Mouse (Mus musculus) forebrain, embryonic 14.5 days (tissue): ENCODE results near the gene Gm20388. TPM values are rescaled to one million over a fixed set of nuclear protein-coding genes. Genes with fewer than 3 reads are reported as not detected.
A peak's percentile ranks its signal among the peaks of the same experiment; 100 is the strongest.

ENCODE experiments used
- ATAC-seq: fragments of 200-750 bp; cut with Nextera tagmentation; 2 replicates; pipeline ENCODE4 v1.8.0; 2017; ENCODE audit warnings: mild to moderate bottlenecking, moderate library complexity
- DNase-seq: peaks from one replicate; pipeline ENCODE4 v3.0.0-alpha.2; 2015; ENCODE audit warnings: low spot score
- H3K27ac ChIP-seq: fragments of 300-500 bp; sonication (generic); 2 replicates; pipeline ENCODE4 v1.5.1; 2014; ENCODE audit warnings: low read depth, mild to moderate bottlenecking, control low read depth, low read length, moderate library complexity
- H3K27me3 ChIP-seq: fragments of 300-500 bp; sonication (generic); replicated peaks from 2 replicates; pipeline ENCODE4 v1.6.1; 2014; ENCODE audit warnings: low read length, control low read depth, mixed read lengths; ENCODE audit not compliant: control insufficient read depth, insufficient read depth
- H3K36me3 ChIP-seq: fragments of 300-500 bp; sonication (generic); 2 replicates; pipeline ENCODE4 v1.6.1; 2014; ENCODE audit warnings: low read length, control low read depth; ENCODE audit not compliant: control insufficient read depth, insufficient read depth
- H3K4me1 ChIP-seq: fragments of 300-500 bp; sonication (generic); 2 replicates; pipeline ENCODE4 v1.6.1; 2014; ENCODE audit warnings: antibody characterized with exemption, low read length, control low read depth; ENCODE audit not compliant: control insufficient read depth, insufficient read depth
- H3K4me2 ChIP-seq: fragments of 300-500 bp; sonication (generic); 2 replicates; pipeline ENCODE4 v1.6.1; 2014; ENCODE audit warnings: mild to moderate bottlenecking, control low read depth, low read length
- H3K4me3 ChIP-seq: fragments of 300-500 bp; sonication (generic); 2 replicates; pipeline ENCODE4 v1.5.1; 2014; ENCODE audit warnings: low read depth, low read length, control low read depth
- H3K9ac ChIP-seq: fragments of 300-500 bp; sonication (generic); 2 replicates; pipeline ENCODE4 v1.6.1; 2014; ENCODE audit warnings: mild to moderate bottlenecking, low read length, control low read depth, moderate library complexity
- H3K9me3 ChIP-seq: fragments of 300-500 bp; sonication (generic); replicated peaks from 2 replicates; pipeline ENCODE4 v1.6.1; 2016; ENCODE audit warnings: low read length, control low read depth, mixed read lengths; ENCODE audit not compliant: control insufficient read depth
- WGBS: fragments of 180-500 bp; shearing (Covaris S2); extraction: QIAGEN DNeasy Blood & Tissue Kit; methylation state at CpG from one replicate; pipeline ENCODE4 v1.1.7; 2014; 5-methylcytosine and 5-hydroxymethylcytosine counted together
- polyA plus RNA-seq: library from polyadenylated mRNA; unstranded; fragments of >200 nt; fragmentation: Nextera tagmentation; extraction: Ambion mirVana; gene quantifications from 2 replicates; pipeline ENCODE4 v1.2.1, GENCODE M21; 2014

Gene Gm20388
- polyA plus RNA-seq, 1 experiment from 2014 or later: 7.4 TPM

DNA sequence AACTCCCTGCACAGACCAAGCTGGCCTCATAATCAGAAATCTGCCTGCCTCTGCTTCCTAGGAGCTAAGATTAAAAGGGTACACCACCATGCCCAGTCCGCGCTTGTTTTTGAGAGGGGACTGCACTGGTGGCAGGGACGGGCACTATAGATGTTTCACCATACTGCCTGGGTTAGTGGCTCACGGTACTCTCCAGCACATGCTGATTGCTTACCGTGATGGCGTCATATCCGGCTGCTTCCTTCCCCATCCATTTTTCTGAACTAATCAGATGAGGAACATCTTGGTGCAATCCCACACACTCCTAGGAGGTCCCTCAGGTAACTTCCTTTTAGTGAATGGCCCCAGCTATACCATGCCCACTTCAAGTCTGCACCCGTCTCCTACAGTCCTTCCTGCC is 134.3 kb downstream of the Gm20388 start:
- WGBS: 85% methylated on average over 8 of the region's 8 CpGs
- no peaks in the 10 kb centered on the region for H3K9me3 ChIP-seq
- H3K9ac ChIP-seq: no peak overlapping the region
- no peaks in the 10 kb centered on the region for H3K4me1 ChIP-seq
- H3K36me3 ChIP-seq: no peaks in the 10 kb centered on the region
- no peak overlapping the region for H3K4me3 ChIP-seq
- no peaks in the 10 kb centered on the region for H3K27me3 ChIP-seq
- H3K4me2 ChIP-seq: no peak overlapping the region
- DNase-seq (no peak), ATAC-seq (no peak)
- no peak overlapping the region for H3K27ac ChIP-seq

- no peak for DNase-seq
- Histone ChIP-seq H3K4me1 (no peaks in the 10 kb centered on the region), H3K9me3 (no peaks in the 10 kb centered on the region), H3K27me3 (no peaks in the 10 kb centered on the region), H3K4me2 (no peak overlapping the region), H3K9ac (no peak overlapping the region), H3K4me3 (no peak overlapping the region), H3K36me3 (no peaks in the 10 kb centered on the region), H3K27ac (no peak overlapping the region)
- 58% methylated on average over 5 of the region's 5 CpGs for WGBS
- ATAC-seq: no peak
Observed at GRCm38 (mm10) chr8:120045471-120045870, 134.8 kb downstream of the Gm20388 start.

DNA sequence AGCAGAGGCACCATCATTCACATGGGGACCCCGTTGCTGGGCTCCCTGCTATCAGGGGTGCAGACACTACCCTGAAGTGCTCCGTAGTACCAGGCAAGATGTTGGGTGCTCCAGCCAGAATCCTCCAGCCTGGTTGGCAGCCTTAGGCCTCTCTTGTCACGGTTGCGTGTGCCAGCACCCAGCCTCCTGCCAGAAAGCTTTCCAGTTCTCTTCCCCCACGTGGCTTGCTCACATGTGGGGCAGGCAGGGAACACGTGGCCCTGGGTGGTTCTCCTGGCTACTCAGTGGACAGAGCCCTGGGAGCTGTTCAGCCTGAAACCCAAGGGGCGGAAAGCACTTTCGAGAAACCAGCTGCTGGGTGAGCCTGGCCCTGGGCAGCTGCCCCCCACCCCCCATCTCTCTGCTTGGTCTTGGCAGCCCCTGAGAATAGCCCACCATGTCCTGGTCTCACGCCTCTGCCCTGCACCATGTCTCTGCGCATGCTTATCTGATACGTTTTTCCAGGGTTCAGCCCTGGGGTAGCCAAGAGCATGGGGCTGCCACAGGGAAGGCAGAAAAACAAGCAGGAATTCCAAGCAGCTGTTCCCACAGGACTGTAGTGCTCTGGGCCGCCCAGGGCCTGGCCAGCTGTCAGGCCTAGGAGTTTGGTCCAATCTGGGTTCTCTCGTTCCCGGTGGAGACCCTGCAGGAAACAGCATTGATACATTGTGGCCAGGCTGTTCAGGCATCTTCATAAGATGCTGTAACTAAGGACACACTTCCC is 135.8 kb downstream of the Gm20388 start:
- Histone ChIP-seq H3K27me3 (no peaks in the 10 kb centered on the region), H3K36me3 (no peaks in the 10 kb centered on the region), H3K9me3 (no peaks in the 10 kb centered on the region), H3K4me3 (no peak overlapping the region), H3K9ac (no peak overlapping the region), H3K27ac (no peak overlapping the region), H3K4me2 (no peak overlapping the region), H3K4me1 (no peaks in the 10 kb centered on the region)
- DNase-seq (peak; percentile 69), ATAC-seq (peak; percentile 34; the same call in 1 of the 2 replicates)
- WGBS: 79% methylated on average over 14 of the region's 14 CpGs

DNA sequence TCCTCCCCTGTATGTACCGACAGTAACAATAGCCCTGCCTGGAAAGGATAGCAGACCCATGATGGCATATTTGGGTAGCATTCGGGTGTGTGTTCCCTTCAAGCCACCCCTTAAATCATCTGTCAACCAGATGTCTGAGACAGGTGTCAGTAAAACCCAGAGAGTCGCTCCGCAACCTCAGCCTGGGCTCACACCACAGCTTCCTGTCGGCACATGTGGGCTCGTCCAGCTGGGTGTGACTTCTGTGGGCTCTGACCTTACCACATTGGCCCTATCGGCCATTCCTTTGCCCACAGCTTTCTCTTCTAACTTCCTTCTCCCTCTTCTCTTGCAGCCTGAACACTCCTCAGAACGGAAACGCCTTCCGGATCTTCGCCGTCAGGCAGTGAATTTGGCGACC is 139.3 kb downstream of the Gm20388 start:
- no peak for ATAC-seq
- H3K4me1 ChIP-seq: no peaks in the 10 kb centered on the region
- H3K4me2 ChIP-seq: no peak overlapping the region
- 90% methylated on average over 13 of the region's 13 CpGs for WGBS
- no peaks in the 10 kb centered on the region for H3K36me3 ChIP-seq
- H3K4me3 ChIP-seq: no peak overlapping the region
- no peak overlapping the region for H3K27ac ChIP-seq
- H3K27me3 ChIP-seq: no peaks in the 10 kb centered on the region
- DNase-seq: no peak
- no peak overlapping the region for H3K9ac ChIP-seq
- no peaks in the 10 kb centered on the region for H3K9me3 ChIP-seq

GRCm38 (mm10) chr8:120050376-120050775 is 139.7 kb downstream of the Gm20388 start:
- Histone ChIP-seq H3K4me1 (no peaks in the 10 kb centered on the region), H3K27ac (no peak overlapping the region), H3K9me3 (no peaks in the 10 kb centered on the region), H3K27me3 (no peaks in the 10 kb centered on the region), H3K4me3 (no peak overlapping the region), H3K4me2 (no peak overlapping the region), H3K9ac (no peak overlapping the region), H3K36me3 (no peaks in the 10 kb centered on the region)
- ATAC-seq (no peak), DNase-seq (no peak)
- 83% methylated on average over 10 of the region's 10 CpGs for WGBS

- no peak overlapping the region for H3K9ac ChIP-seq
- WGBS: 74% methylated on average over 4 of the region's 4 CpGs
- no peak for ATAC-seq
- no peak overlapping the region for H3K4me3 ChIP-seq
- no peak overlapping the region for H3K27ac ChIP-seq
- H3K36me3 ChIP-seq: no peaks in the 10 kb centered on the region
- DNase-seq: no peak
- H3K27me3 ChIP-seq: no peaks in the 10 kb centered on the region
- no peaks in the 10 kb centered on the region for H3K9me3 ChIP-seq
- no peak overlapping the region for H3K4me2 ChIP-seq
- H3K4me1 ChIP-seq: no peaks in the 10 kb centered on the region
Observed at GRCm38 (mm10) chr8:120051006-120051405, 140.4 kb downstream of the Gm20388 start.

GRCm38 (mm10) chr8:120051908-120052307 is 141.3 kb downstream of the Gm20388 start:
- Histone ChIP-seq H3K4me1 (no peaks in the 10 kb centered on the region), H3K9me3 (no peaks in the 10 kb centered on the region), H3K27me3 (no peaks in the 10 kb centered on the region), H3K36me3 (no peaks in the 10 kb centered on the region), H3K4me3 (no peak overlapping the region), H3K9ac (no peak overlapping the region), H3K4me2 (no peak overlapping the region), H3K27ac (no peak overlapping the region)
- WGBS: 94% methylated on average over 4 of the region's 4 CpGs
- ATAC-seq (no peak), DNase-seq (no peak)

DNA sequence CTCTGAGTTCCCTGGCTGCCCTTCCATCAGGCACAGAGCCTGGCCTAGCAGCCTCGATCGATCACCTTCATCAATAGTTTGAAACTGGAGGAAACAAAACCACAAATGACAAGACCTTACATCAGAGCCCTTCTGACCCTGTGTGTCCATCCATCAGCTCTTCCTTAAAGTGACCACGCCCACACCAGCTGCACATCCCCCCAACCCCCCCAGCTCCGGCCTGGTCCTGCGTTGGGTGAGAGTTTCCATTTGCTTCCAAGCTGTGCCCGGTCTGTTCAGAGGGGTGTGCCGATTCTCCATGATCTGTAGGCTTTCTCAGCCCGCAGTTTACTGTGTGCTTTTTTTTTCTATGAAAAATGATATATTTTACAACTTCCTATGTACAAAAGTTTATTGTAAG is 141.7 kb downstream of the Gm20388 start:
- Histone ChIP-seq H3K9me3 (no peaks in the 10 kb centered on the region), H3K4me2 (no peak overlapping the region), H3K27ac (no peak overlapping the region), H3K9ac (no peak overlapping the region), H3K4me1 (no peaks in the 10 kb centered on the region), H3K27me3 (no peaks in the 10 kb centered on the region), H3K4me3 (no peak overlapping the region), H3K36me3 (no peaks in the 10 kb centered on the region)
- DNase-seq: no peak
- 86% methylated on average over 8 of the region's 8 CpGs for WGBS
- ATAC-seq: no peak

DNA sequence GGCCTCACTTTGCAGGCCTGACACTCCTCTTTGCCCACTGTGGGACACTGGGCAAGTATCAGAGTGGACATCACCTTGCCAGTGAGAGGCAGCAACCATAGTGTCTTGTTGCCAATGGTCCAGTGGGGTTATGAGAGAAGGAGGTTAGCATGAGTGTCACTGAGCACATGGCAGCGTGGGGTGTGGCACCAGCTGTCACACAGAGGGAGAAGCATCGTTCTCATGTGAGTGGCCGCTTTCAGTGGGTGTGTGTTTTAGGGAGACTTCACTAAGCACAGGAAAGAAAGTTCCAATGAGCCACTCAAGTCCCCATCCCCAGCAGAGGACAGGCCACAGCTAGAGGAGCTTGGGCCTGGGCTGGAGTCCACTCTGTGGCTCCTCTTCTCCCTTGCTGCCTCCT is 144.2 kb downstream of the Gm20388 start:
- H3K9me3 ChIP-seq: no peaks in the 10 kb centered on the region
- ATAC-seq: no peak
- WGBS: 90% methylated on average over 3 of the region's 3 CpGs
- H3K36me3 ChIP-seq: no peaks in the 10 kb centered on the region
- no peak overlapping the region for H3K4me3 ChIP-seq
- no peak overlapping the region for H3K9ac ChIP-seq
- H3K27me3 ChIP-seq: no peaks in the 10 kb centered on the region
- no peak for DNase-seq
- no peak overlapping the region for H3K27ac ChIP-seq
- no peak overlapping the region for H3K4me2 ChIP-seq
- no peaks in the 10 kb centered on the region for H3K4me1 ChIP-seq
